Mouse (Mus musculus) liver, embryonic 16.5 days (tissue): ENCODE measurements around the gene Spata2l. TPM values are rescaled to one million over a fixed set of nuclear protein-coding genes. Genes with fewer than 3 reads are reported as not detected.
"Not testable (repeated sequence)": the region's sequence is repeated elsewhere in the genome, so short reads cannot be mapped to it uniquely, and the experiment has no call there.

Experiments used
- ATAC-seq: fragments of 200-750 bp; cut with Nextera tagmentation; 2 replicates; pipeline ENCODE4 v1.8.0; 2017; ENCODE audit warnings: low read depth, mild to moderate bottlenecking, moderate number of reproducible peaks, moderate library complexity
- H3K27ac ChIP-seq: fragments of 300-500 bp; sonication (generic); 2 replicates; pipeline ENCODE4 v1.5.1; 2014; ENCODE audit warnings: mild to moderate bottlenecking, low read length
- H3K27me3 ChIP-seq: fragments of 300-500 bp; sonication (generic); 2 replicates; pipeline ENCODE4 v1.6.1; 2014; ENCODE audit warnings: low read depth, low read length, mixed read lengths; ENCODE audit not compliant: control insufficient read depth, insufficient read depth
- H3K36me3 ChIP-seq: fragments of 300-500 bp; sonication (generic); 2 replicates; pipeline ENCODE4 v1.6.1; 2014; ENCODE audit warnings: mild to moderate bottlenecking; ENCODE audit not compliant: control insufficient read depth, insufficient read depth
- H3K4me1 ChIP-seq: fragments of 300-500 bp; sonication (generic); 2 replicates; pipeline ENCODE4 v1.6.1; 2014; ENCODE audit warnings: low read depth, low read length, mixed read lengths; ENCODE audit not compliant: control insufficient read depth
- H3K4me2 ChIP-seq: fragments of 300-500 bp; sonication (generic); 2 replicates; pipeline ENCODE4 v1.6.1; 2014; ENCODE audit warnings: low read depth, low read length, mixed read lengths
- H3K4me3 ChIP-seq: fragments of 300-500 bp; sonication (generic); 2 replicates; pipeline ENCODE4 v1.5.1; 2014; ENCODE audit warnings: low read depth, mild to moderate bottlenecking, low read length
- H3K9ac ChIP-seq: fragments of 300-500 bp; sonication (generic); 2 replicates; pipeline ENCODE4 v1.6.1; 2014; ENCODE audit warnings: low read depth, low read length
- H3K9me3 ChIP-seq: fragments of 300-500 bp; sonication (generic); replicated peaks from 2 replicates; pipeline ENCODE4 v1.6.1; 2016; ENCODE audit warnings: low read length; ENCODE audit not compliant: control insufficient read depth
- WGBS: fragments of 180-500 bp; shearing (Covaris S2); extraction: QIAGEN DNeasy Blood & Tissue Kit; methylation state at CpG from one replicate; pipeline ENCODE4 v1.1.7; 2014; ENCODE audit not compliant: insufficient replicate concordance; 5-methylcytosine and 5-hydroxymethylcytosine counted together
- polyA plus RNA-seq: library from polyadenylated mRNA; unstranded; fragments of >200 nt; fragmentation: Nextera tagmentation; extraction: Ambion mirVana; gene quantifications from 2 replicates; pipeline ENCODE4 v1.2.1, GENCODE M21; 2015

The Spata2l gene
- polyA plus RNA-seq, 1 experiment from 2014 or later: 3.3 TPM

GRCm38 (mm10) chr8:123220917-123221316, 15.1 kb downstream of the Spata2l start:
- Histone ChIP-seq H3K36me3 (no peaks in the 10 kb centered on the region), H3K4me3 (no peak overlapping the region), H3K27me3 (peaks cover 3% of the 10 kb centered on the region; the same call in 1 of the 2 replicates), H3K4me2 (no peak overlapping the region), H3K4me1 (peaks cover 14% of the 10 kb centered on the region), H3K9ac (no peak overlapping the region), H3K9me3 (no peaks in the 10 kb centered on the region), H3K27ac (no peak overlapping the region)
- WGBS: 43% methylated on average over 1 of the region's 1 CpGs
- no peak for ATAC-seq

DNA sequence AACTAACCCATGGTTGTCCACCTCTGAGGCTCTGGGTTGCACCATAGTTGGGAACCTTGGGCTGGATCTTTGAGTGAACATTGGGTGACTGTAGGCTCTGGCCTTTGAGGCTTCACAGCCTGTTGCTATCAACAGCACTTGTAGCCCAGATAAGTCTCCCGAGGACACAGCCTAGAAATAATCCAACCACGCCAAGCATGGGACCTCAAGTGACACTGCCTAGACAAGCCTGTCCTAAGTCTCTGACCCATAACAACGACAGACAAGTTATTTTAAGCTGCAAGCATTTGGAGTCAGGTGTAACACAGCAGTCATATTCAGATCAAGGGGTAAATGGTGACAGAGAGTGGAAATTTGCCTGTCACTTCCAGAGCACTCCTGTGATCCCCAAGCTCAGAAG, 20.6 kb downstream of the Spata2l start:
- Histone ChIP-seq H3K27ac (no peak overlapping the region), H3K36me3 (no peaks in the 10 kb centered on the region), H3K27me3 (peaks cover 5% of the 10 kb centered on the region; the same call in 1 of the 2 replicates), H3K4me1 (peaks cover 20% of the 10 kb centered on the region), H3K4me3 (no peak overlapping the region), H3K4me2 (no peak overlapping the region), H3K9ac (no peak overlapping the region), H3K9me3 (no peaks in the 10 kb centered on the region)
- WGBS: 34% methylated on average over 3 of the region's 3 CpGs
- no peak for ATAC-seq

DNA sequence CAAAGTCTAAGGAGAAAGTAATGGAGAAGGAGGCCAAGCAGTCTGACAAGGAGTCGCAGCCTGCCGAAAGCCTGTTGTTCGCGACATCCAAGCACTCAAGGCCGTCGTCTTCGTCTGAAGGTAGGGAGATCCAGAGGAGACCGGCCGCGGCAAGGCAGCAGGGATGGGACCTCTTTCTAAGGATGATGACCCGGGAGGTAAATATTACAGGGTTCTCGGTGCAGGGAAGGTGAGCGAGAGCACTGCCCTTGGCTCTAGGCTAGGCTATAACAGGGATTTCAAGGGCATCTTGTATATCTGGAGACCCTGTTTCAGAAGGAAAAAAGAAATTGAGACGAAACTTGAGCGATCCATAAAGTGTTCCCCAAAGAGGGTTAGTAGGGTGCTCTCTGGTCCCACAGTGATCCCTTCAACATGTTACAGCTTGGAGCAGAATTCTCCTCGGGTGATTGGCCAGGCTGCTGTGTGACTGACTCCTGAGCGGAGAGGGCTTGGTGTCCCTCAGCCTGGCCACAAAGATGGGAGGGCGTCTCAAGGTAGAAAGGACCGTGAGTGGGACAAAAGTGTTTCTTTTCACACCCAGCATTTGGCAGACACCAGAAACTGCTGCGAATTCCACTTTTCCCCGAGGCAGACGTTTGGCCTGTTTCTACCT, 22.8 kb downstream of the Spata2l start:
- Histone ChIP-seq H3K36me3 (peaks cover 11% of the 10 kb centered on the region), H3K4me1 (peaks cover 20% of the 10 kb centered on the region), H3K27ac (peak overlapping the region; percentile 59; the same call in 1 of the 2 replicates), H3K4me2 (peak overlapping the region; percentile 98), H3K9ac (peak overlapping the region; percentile 66), H3K27me3 (peaks cover 5% of the 10 kb centered on the region; the same call in 1 of the 2 replicates), H3K4me3 (peak overlapping the region; percentile 77), H3K9me3 (no peaks in the 10 kb centered on the region)
- peak; percentile 5; the same call in 1 of the 2 replicates for ATAC-seq
- 23% methylated on average over 22 of the region's 22 CpGs for WGBS

GRCm38 (mm10) chr8:123212321-123213117, 23.5 kb downstream of the Spata2l start, which contains the start of the genes Chmp1a and Spata33:
Chmp1a (minus strand) TSS chr8:123212763.
Spata33 (plus strand) TSS chr8:123212832.
- peak; percentile 93 for ATAC-seq
- Histone ChIP-seq H3K4me1 (peaks cover 20% of the 10 kb centered on the region), H3K27ac (peak within 1 kb of the TSS; percentile 59), H3K9ac (peak within 1 kb of the TSS; percentile 87), H3K9me3 (no peaks in the 10 kb centered on the region), H3K27me3 (peaks cover 5% of the 10 kb centered on the region; the same call in 1 of the 2 replicates), H3K36me3 (peaks cover 17% of the 10 kb centered on the region), H3K4me2 (peak within 1 kb of the TSS; percentile 98), H3K4me3 (peak within 1 kb of the TSS; percentile 77)
- under 1% methylated on average over 76 of the region's 76 CpGs for WGBS

- peaks cover 20% of the 10 kb centered on the region for H3K4me1 ChIP-seq
- no peaks in the 10 kb centered on the region for H3K9me3 ChIP-seq
- 19% methylated on average over 10 of the region's 10 CpGs for WGBS
- peak overlapping the region; percentile 77 for H3K4me3 ChIP-seq
- ATAC-seq: no peak
- peaks cover 21% of the 10 kb centered on the region for H3K36me3 ChIP-seq
- 0 out of 2 replicates have a peak, but pooled peaks cover 2% of the 10 kb centered on the region for H3K27me3 ChIP-seq
- H3K27ac ChIP-seq: peak overlapping the region; percentile 51
- peak overlapping the region; percentile 87 for H3K9ac ChIP-seq
- H3K4me2 ChIP-seq: peak overlapping the region; percentile 98
Observed at GRCm38 (mm10) chr8:123211876-123212275, 24.2 kb downstream of the Spata2l start.

- Histone ChIP-seq H3K36me3 (peaks cover 16% of the 10 kb centered on the region), H3K9ac (no peak overlapping the region), H3K4me1 (no peaks in the 10 kb centered on the region), H3K27ac (no peak overlapping the region), H3K4me2 (no peak overlapping the region), H3K9me3 (no peaks in the 10 kb centered on the region), H3K27me3 (no peaks in the 10 kb centered on the region), H3K4me3 (no peak overlapping the region)
- ATAC-seq: no peak
- WGBS: 81% methylated on average over 3 of the region's 3 CpGs
Observed at GRCm38 (mm10) chr8:123203571-123203970, 32.5 kb downstream of the Spata2l start.

DNA sequence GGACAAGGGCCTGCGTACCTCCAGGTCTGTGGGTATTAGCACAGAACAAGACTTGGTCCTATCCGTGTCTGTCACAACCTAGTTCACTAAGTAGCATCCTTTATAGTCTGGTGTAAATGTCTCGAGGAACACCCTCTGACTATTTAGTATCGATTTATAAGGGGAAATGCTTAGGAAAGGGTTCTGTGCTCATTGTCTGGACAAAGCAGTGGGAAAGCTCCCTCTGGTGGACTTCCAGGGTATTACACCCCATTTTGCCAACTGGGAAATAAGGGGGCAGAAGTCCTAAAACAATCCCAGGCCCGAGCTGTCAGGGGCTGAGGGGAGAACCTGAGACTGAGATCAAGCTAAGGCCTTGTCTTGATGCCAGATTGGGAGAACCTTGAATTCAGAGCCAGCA, 33.7 kb downstream of the Spata2l start:
- Histone ChIP-seq H3K4me2 (no peak overlapping the region), H3K4me3 (no peak overlapping the region), H3K9ac (no peak overlapping the region), H3K36me3 (peaks cover 9% of the 10 kb centered on the region), H3K4me1 (peaks cover 3% of the 10 kb centered on the region), H3K27ac (no peak overlapping the region), H3K27me3 (no peaks in the 10 kb centered on the region), H3K9me3 (no peaks in the 10 kb centered on the region)
- ATAC-seq: no peak
- WGBS: 23% methylated on average over 5 of the region's 5 CpGs

GRCm38 (mm10) chr8:123199864-123200263, 36.2 kb downstream of the Spata2l start:
- Histone ChIP-seq H3K4me2 (no peak overlapping the region), H3K27me3 (no peaks in the 10 kb centered on the region), H3K4me3 (no peak overlapping the region), H3K9ac (no peak overlapping the region), H3K4me1 (peaks cover 6% of the 10 kb centered on the region), H3K27ac (no peak overlapping the region), H3K36me3 (no peaks in the 10 kb centered on the region), H3K9me3 (no peaks in the 10 kb centered on the region)
- WGBS: 57% methylated on average over 14 of the region's 14 CpGs
- no peak for ATAC-seq

DNA sequence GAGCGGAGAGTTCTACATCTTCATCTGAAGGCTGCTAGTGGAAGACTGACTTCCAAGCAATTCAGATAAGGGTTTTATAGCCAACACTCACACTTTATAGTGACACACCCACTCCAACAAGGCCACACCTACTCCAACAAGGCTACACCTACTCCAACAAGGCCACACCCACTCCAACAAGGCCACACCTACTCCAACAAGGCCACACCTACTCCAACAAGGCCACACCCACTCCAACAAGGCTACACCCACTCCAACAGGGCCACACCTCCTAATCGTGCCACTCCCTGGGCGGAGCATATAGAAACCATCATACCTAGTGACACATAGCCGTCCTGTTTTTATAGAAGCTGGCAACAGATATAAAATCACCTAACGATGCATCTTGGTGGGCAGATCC, 39.0 kb downstream of the Spata2l start:
- not testable (repeated sequence) for H3K9me3 ChIP-seq, H3K36me3 ChIP-seq, H3K4me2 ChIP-seq, H3K27ac ChIP-seq, H3K9ac ChIP-seq, H3K4me3 ChIP-seq, H3K4me1 ChIP-seq, H3K27me3 ChIP-seq
- 42% methylated on average over 5 of the region's 5 CpGs for WGBS
- ATAC-seq: peak; percentile 74
